Mouse (Mus musculus): Measurements from ENCODE around the gene Mbnl2. TPM values are rescaled to one million over a fixed set of nuclear protein-coding genes. Genes with fewer than 3 reads are reported as not detected.

The Mbnl2 gene
- total and polyA plus RNA-seq, 3 experiments = 23.8 to 28.9 (median 23.9) TPM

DNA sequence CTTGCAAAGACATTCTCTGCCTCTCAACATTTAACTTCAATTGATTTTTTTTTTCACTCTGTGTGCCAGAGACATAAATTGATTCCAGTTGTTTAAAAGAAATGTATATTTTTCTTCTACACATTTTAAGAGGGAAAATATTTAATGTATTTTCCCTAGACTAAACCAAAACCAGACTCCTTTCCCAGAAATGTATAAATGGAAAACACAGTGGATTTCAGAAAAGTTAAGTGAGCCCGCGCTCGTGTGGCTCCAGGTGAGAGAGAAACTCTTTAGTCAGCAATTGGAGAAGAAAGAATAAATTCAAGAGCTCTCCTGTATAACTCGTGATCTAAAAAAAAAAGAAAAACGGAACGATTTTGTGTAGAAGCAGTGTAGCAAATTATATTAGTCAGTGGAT is 79.1 kb downstream of the Mbnl2 start:
- H3K4me3 ChIP-seq (replicated peaks in 1 of 3; ENCODE audit: low read depth in 2 of 3, low read length in 2 of 3, poor library complexity in 1 of 3) = no peak overlapping the region
- peaks cover 0 to 2% of the 10 kb centered on the region in 2 experiments; a peak in 2 of 4 replicates for H3K4me1 ChIP-seq (ENCODE audit: control insufficient read depth in 1 of 2, insufficient read depth in 2 of 2)
- H3K9me3 ChIP-seq (replicated peaks; ENCODE audit: low read length) = no peaks in the 10 kb centered on the region
- dilution Hi-C loops (cut with MboI; ENCODE audit: extremely low pct_ligation_motif_present, extremely low pct_unique_long_range_greater_than_20kb, low sequenced_read_pairs) (no loop called here), in situ Hi-C loops (cut with MboI; ENCODE audit: low pct_ligation_motif_present, low pct_unique_long_range_greater_than_20kb, low sequenced_read_pairs) (no loop called here)
- H3K27me3 ChIP-seq (replicated peaks) = no peaks in the 10 kb centered on the region
- H3K27ac ChIP-seq (ENCODE audit: insufficient read depth, low read depth) = no peak overlapping the region
- H3K36me3 ChIP-seq (replicated peaks in 1 of 2; ENCODE audit: control insufficient read depth in 1 of 2, insufficient read depth in 1 of 2, low read length in 1 of 2) = peaks cover 4 to 31% of the 10 kb centered on the region in 2 experiments
- no peak overlapping the region for H3K4me2 ChIP-seq (ENCODE audit: insufficient read depth, low read depth, poor library complexity, severe bottlenecking)
- DNase-seq (ENCODE audit: extremely low read depth) = no peak
- TF ChIP-seq HCFC1 (IDR thresholded peaks at IDR 0.05; ENCODE audit: low read depth, low read length) = no peak
- no peak for TF ChIP-seq NELFE (IDR thresholded peaks at IDR 0.05; ENCODE audit: low read depth, low read length)
- TF ChIP-seq NRF1 (IDR thresholded peaks at IDR 0.05; ENCODE audit: low read depth, low read length) = no peak
- TF ChIP-seq JUND (conservative IDR thresholded peaks at IDR 0.05; ENCODE audit: low read depth, low read length) = no peak
- no peak for TF ChIP-seq MEF2A (IDR thresholded peaks at IDR 0.05; ENCODE audit: borderline replicate concordance, low read depth, low read length)
- no peak for TF ChIP-seq MAFK (IDR thresholded peaks at IDR 0.05; ENCODE audit: insufficient replicate concordance, low read length)
- no peak for TF ChIP-seq MXI1 (IDR thresholded peaks at IDR 0.05; ENCODE audit: low read depth, low read length)
- TF ChIP-seq CHD1 (IDR thresholded peaks at IDR 0.05; ENCODE audit: low read depth, low read length) = no peak
- peaks cover 20% of the 10 kb centered on the region; the same call in 1 of the 2 replicates for H3K79me2 ChIP-seq (replicated peaks; ENCODE audit: control insufficient read depth, extremely low read depth, insufficient read depth, poor library complexity, severe bottlenecking)
- no peak overlapping the region for H3K9ac ChIP-seq (ENCODE audit: insufficient read depth, low read depth)

GRCm38 (mm10) chr14:120355040-120355741 is 79.7 kb downstream of the Mbnl2 start:
- Histone ChIP-seq H3K4me2 (ENCODE audit: insufficient read depth, low read depth, poor library complexity, severe bottlenecking) (no peak overlapping the region), H3K27ac (ENCODE audit: insufficient read depth, low read depth) (no peak overlapping the region), H3K36me3 (replicated peaks in 1 of 2; ENCODE audit: control insufficient read depth in 1 of 2, insufficient read depth in 1 of 2, low read length in 1 of 2) (peaks cover 5 to 35% of the 10 kb centered on the region in 2 experiments), H3K4me1 (ENCODE audit: control insufficient read depth in 1 of 2, insufficient read depth in 2 of 2) (peaks cover 0 to 3% of the 10 kb centered on the region in 2 experiments; a peak in 2 of 4 replicates), H3K79me2 (replicated peaks; ENCODE audit: control insufficient read depth, extremely low read depth, insufficient read depth, poor library complexity, severe bottlenecking) (peaks cover 19% of the 10 kb centered on the region; the same call in 1 of the 2 replicates), H3K27me3 (replicated peaks) (no peaks in the 10 kb centered on the region), H3K9me3 (replicated peaks; ENCODE audit: low read length) (no peaks in the 10 kb centered on the region), H3K4me3 (replicated peaks in 1 of 3; ENCODE audit: low read depth in 2 of 3, low read length in 2 of 3, poor library complexity in 1 of 3) (no peak overlapping the region), H3K9ac (ENCODE audit: insufficient read depth, low read depth) (no peak overlapping the region)
- no peak for DNase-seq (ENCODE audit: extremely low read depth)
- TF ChIP-seq NRF1 (IDR thresholded peaks at IDR 0.05; ENCODE audit: low read depth, low read length) = no peak
- TF ChIP-seq ZMIZ1 (IDR thresholded peaks at IDR 0.05; ENCODE audit: low read depth, low read length) = no peak
- no peak for TF ChIP-seq RCOR1 (conservative IDR thresholded peaks at IDR 0.05; ENCODE audit: low read depth, low read length)
- TF ChIP-seq ZC3H11A (IDR thresholded peaks at IDR 0.05; ENCODE audit: low read depth, low read length) = no peak
- no peak for TF ChIP-seq TBP (conservative IDR thresholded peaks at IDR 0.05; ENCODE audit: low read depth, low read length)
- TF ChIP-seq IRF4 (IDR thresholded peaks at IDR 0.05; ENCODE audit: low read depth, low read length) = no peak
- no peak for TF ChIP-seq ZKSCAN1 (IDR thresholded peaks at IDR 0.05; ENCODE audit: borderline replicate concordance, low read depth, low read length)
- TF ChIP-seq MEF2A (IDR thresholded peaks at IDR 0.05; ENCODE audit: borderline replicate concordance, low read depth, low read length) = no peak
- no peak for TF ChIP-seq NELFE (IDR thresholded peaks at IDR 0.05; ENCODE audit: low read depth, low read length)
- TF ChIP-seq RAD21 (IDR thresholded peaks at IDR 0.05; ENCODE audit: low read depth, low read length) = no peak
- TF ChIP-seq CHD1 (IDR thresholded peaks at IDR 0.05; ENCODE audit: low read depth, low read length) = no peak
- TF ChIP-seq ZNF384 (IDR thresholded peaks at IDR 0.05; ENCODE audit: low read depth, low read length) = no peak
- no peak for TF ChIP-seq MAX (IDR thresholded peaks at IDR 0.05; ENCODE audit: low read length)
- no peak for TF ChIP-seq POLR2A (IDR thresholded peaks at IDR 0.05; ENCODE audit: low read depth, low read length)
- TF ChIP-seq GABPA (IDR thresholded peaks at IDR 0.05; ENCODE audit: insufficient replicate concordance, low read depth, low read length) = no peak
- no peak for TF ChIP-seq TCF12 (IDR thresholded peaks at IDR 0.05; ENCODE audit: low read depth, low read length)
- no peak for TF ChIP-seq KAT2A (IDR thresholded peaks at IDR 0.05; ENCODE audit: insufficient replicate concordance, low read length)
- in situ Hi-C loops (cut with MboI; ENCODE audit: low pct_ligation_motif_present, low pct_unique_long_range_greater_than_20kb, low sequenced_read_pairs) = no loop called here
- dilution Hi-C loops (cut with MboI; ENCODE audit: extremely low pct_ligation_motif_present, extremely low pct_unique_long_range_greater_than_20kb, low sequenced_read_pairs) = no loop called here

All from CH12.LX (cell line).